Mouse (Mus musculus): ENCODE data around the gene Vmn2r57. TPM values are rescaled to one million over a fixed set of nuclear protein-coding genes. Genes with fewer than 3 reads are reported as not detected.
"Not testable (repeated sequence)": the region's sequence is repeated elsewhere in the genome, so short reads cannot be mapped to it uniquely, and the experiment has no call there.

The Vmn2r57 gene
- total RNA-seq (2022) = under 1 TPM; 0.31 to 0.68 (median 0.44) TPM

DNA sequence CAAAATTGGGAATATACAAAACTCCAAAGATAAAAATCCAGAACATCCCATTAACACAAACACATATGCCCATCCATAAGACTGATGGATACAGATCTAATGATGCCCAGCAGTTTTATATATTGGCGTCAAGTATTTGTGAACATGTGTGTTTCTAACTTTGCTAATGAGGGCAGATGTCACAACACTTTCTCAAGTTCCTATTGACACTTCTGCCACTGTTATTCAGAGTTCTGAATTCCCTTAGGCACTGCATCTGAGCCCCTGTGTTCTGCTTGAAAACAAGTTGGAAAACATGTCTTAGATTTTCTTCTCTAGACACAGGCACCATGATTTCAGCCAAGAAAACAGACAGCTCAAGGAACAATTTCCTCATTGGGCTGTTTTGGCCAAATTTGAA is at the start of gene Vmn2r57:
Vmn2r57 (minus strand) TSS at position 101 of the 400 bp plus-strand sequence.
- not testable (repeated sequence) for DNase-seq

DNA sequence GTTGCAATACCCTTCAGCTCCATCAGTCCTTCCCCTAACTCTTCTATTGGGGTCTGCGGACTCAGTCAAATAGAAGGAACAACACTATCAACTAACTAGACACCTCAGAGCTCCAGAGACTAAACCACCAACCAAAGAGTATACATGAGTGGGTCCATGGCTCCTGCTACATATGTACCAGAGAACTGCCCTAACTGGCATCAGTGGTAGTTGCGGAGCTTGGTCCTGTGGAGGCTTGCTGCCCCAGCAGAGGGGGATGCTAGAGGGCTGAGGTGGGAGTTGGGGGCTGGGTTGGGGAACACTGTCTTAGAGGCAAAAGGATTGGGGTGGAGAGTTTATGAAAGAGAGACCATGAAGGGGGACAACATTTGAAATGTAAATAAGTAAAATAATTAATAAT is 49.4 kb upstream of the Vmn2r57 start:
- no peak for DNase-seq

GRCm38 (mm10) chr7:41451864-41452263 is 3.4 kb upstream of the Vmn2r57 start:
- no peak for DNase-seq

GRCm38 (mm10) chr7:41394130-41394529 is 54.4 kb downstream of the Vmn2r57 start:
- DNase-seq = no peak

DNA sequence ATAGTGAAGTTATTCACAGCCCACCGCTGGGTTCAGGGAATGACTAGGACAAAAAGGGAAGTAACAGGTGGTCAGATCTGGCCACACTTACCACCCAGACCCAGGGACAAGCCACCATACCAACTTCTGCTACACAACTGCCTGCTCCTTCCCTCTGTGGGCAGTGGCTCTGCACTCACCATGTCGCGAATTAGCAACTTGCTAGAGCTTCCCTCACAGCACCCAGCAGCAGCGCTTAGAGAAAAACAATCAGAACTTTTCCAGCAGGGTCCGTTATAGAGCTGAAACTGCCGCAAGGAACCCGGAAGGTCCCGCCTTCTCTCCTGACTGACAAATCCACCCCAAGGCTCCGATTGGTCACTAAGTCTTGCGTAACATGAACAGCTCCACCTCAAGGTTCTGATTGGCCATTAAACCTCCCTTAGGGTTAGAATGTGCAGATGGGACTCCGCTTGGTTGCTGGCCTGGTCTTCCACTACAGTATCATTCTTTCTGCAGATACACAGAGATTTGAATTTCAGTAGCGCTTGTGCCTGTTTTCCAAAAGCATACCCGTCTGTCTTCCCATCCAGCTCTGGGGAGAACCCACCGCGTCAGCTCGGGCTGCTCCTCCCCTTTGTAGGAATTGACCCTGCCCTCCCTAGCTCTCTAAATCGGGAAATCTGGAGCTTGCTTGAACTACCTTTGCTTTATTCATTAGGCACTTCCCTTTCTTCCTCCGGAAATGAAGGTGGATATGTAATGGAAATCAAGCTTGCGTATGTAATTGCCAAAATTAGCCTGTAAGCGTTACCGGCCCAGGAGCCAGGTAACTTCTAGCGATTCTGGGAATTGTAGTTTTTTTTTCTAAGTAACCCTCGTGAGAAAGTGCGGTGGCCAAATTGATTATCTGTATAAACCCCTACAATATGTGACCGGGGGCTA is 55.2 kb downstream of the Vmn2r57 start, which contains the start of gene AI987944:
AI987944 (minus strand) TSS at position 332 of the 924 bp plus-strand sequence.
- DNase-seq = peak; percentile 79

Other genes with a start within 250 kb of the Vmn2r57 start
- 10 to 100 TPM; 16.6 to 21.3 (median 19.2) TPM for gene AI987944, start 55.3 kb downstream of the Vmn2r57 start, total RNA-seq (2022)
- gene Gm20449, start 50.7 kb upstream of the Vmn2r57 start, total RNA-seq (2022) = under 1 TPM; 0.06 to 0.37 (median 0.09) TPM
- 10 to 100 TPM; 11.7 to 18.0 (median 13.9) TPM for gene AW146154, start 51.2 kb upstream of the Vmn2r57 start, total RNA-seq (2022)
- under 1 TPM; 0.55 to 0.67 (median 0.57) TPM for gene Gm6871, start 125.0 kb upstream of the Vmn2r57 start, total RNA-seq (2022)
- gene 2610021A01Rik, start 150.5 kb upstream of the Vmn2r57 start, total RNA-seq (2022) = 10 to 100 TPM; 15.7 to 32.3 (median 23.4) TPM
- gene Zfp788, start 184.5 kb upstream of the Vmn2r57 start, total RNA-seq (2022) = 10 to 100 TPM; 13.8 to 22.2 (median 17.9) TPM